Mouse (Mus musculus) G1E-ER4 (cell line): ENCODE measurements around the gene Fcmr. TPM values are rescaled to one million over a fixed set of nuclear protein-coding genes. Genes with fewer than 3 reads are reported as not detected.

Experiments
- GATA1 ChIP-seq: IDR thresholded peaks from one replicate; pipeline ENCODE4 v1.8.0; 2012; ENCODE audit warnings: low read length, inconsistent platforms
- polyA plus RNA-seq: library from polyadenylated mRNA; stranded (reverse); fragments of >175 nt; gene quantifications from 2 replicates; pipeline ENCODE4 v1.2.3, GENCODE M21; 2012

The Fcmr gene
- not detected in 2 replicates for polyA plus RNA-seq

DNA sequence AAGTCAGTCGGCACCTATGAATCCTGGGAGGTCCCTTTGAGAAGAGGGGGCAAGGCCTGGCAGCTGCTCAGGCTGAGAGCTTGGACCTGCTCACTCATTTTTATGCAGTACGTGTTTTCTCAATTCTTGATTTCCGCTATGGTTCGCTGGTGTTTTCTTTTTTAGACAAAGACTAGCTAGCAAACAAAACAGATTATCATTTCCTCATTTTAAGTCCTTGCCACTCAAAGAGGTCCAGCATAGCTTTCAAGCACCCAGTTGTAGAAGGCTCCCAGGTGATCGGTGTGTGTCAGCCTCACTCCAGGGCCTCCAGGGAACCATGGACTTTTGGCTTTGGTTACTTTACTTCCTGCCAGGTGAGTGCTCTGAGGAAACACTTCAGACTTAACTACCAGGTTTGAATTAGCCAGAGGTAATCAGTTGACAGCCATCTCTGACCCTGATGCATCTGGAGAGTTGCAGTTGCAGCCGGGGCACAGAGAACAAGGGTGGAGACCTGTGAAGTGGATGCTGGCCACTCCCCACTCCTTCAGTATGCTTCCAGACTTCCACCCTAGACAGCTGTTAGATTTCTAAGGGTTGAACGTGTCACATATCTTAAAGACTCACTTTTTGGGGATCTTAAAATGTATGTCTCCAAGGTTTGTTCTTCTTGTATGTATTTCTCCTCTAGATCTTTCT lies at the start of gene Fcmr:
Fcmr (plus strand) TSS at position 129 of the 681 bp plus-strand sequence.
- no peak for TF ChIP-seq GATA1

DNA sequence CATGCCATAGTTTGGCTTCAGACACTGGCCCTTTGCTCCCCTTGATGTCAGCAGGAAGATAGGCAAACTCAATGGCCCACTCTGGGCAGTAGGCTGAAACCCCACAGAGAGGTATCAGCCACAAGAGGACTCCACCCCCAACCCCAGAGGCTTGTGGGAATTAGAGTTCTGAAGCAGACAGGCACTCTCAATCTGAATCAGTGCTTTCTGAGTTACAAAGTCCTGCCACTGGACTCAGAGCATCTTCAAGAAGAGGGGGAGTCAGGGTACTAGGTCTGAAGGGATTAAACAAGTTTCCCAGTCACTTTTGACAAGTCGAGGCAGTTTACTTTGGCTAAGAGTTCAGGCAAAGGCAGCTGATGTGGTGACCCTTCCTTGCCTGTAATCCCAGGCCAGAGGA lies 45.7 kb upstream of the Fcmr start:
- TF ChIP-seq GATA1, result no peak

DNA sequence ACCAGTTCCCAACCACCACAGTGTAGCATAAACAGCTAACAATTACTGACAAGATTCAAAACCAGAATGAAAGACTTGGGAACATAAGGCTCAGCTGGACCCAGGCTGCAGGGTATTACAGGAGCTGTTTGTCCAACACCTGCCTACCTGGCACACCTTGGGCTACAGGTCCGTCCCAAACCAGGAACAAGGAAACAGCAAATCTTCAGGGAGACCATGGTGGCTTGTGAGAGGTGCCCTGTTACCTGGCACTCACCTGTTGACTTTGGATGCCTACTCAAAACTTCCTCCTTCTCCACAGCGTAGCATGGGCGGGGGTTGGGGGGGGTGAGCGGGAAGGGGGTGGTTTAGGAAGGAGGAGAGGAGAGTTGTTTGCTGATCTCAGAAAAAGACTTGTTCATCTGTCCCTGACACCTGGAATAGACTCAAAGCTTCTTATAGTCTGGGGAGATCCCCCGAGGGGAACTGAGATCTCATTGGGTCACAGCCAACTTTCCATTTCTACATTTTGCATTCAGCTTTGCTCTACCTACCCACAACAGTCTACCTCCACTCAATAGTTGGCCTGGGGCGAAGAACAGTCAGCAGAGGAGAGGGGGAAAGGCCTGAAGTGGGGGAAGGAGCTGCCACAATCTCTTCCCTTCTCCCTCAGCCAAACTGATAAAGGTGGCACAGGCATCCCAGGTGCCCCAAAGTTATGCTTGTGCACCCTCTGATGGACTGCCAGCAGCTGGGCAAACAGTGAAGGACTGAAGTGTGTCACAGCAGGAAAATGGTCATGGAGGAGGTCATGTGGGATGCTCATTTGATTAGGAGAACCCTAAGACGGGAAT lies 44.9 kb upstream of the Fcmr start:
- TF ChIP-seq GATA1, result no peak

DNA sequence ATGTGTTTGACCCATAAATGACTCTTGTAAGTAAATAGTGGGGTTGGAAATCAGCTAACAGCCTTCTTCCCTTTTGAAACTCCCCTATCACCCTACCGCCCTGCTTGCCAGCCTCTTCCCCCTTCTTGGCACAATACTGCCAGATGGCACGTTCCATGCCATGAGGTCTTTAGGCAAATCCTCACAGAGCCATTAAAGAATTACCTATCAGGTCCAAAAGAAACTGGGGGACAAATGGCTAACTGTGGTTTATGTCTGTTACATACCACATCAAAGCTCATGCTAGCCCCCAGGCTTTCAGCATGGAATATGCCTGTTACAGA lies 44.4 kb upstream of the Fcmr start:
- TF ChIP-seq GATA1, result no peak

DNA sequence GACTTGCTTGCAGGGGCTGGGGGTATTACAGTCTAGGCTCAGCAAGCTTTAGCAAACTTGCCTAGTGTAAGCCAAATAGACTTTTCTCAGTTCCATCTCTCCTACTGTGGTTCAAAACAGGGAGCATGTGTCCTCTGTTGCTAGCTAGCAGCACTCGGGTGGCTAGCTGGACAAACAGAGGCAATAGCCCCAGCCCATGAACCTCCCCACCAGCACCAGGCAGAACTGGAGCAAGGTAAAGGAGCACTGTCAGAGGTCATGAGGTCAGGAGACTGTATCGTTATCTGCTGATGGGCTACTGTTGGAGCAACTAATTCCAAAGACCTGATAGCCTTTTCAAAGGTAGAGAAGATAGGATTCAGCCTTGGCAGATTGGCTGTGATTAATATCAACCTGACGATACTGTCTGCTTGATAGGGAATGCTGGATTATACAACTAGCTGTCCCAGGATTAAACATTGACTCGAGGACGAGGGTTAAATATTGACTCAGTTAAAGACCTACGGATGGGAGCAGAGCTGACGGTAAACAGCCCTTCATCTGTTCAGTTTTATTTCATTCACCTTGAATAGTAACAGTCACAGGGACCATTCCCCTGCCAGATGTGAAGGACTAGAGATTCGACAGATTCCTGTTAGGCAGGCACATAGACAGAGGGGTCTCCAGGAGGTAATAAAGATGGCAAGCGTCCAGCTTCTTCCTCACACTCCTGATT lies 43.4 kb upstream of the Fcmr start:
- TF ChIP-seq GATA1, result no peak

DNA sequence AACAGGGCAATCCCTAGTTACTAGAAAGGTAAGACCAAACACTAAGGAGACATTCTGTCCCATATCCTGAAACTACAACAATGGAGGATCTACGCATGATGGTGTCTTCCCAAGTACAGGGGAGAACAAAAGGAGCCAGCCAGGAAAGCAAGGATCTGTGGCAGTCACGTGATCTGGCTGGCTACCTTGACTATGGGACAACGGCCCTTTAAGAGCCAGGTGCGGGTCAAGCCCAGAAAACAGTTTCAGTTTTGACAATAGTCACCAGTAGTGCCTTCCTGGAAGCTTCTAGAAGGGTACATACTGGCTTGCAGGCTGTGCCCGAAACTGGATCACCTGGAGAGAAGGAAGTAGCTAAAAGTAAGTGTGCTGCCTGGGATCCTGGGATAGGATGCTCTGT lies 39.0 kb upstream of the Fcmr start, which contains the start of gene Pigr:
Pigr (plus strand) TSS at position 237 of the 400 bp plus-strand sequence.
- TF ChIP-seq GATA1, result no peak

DNA sequence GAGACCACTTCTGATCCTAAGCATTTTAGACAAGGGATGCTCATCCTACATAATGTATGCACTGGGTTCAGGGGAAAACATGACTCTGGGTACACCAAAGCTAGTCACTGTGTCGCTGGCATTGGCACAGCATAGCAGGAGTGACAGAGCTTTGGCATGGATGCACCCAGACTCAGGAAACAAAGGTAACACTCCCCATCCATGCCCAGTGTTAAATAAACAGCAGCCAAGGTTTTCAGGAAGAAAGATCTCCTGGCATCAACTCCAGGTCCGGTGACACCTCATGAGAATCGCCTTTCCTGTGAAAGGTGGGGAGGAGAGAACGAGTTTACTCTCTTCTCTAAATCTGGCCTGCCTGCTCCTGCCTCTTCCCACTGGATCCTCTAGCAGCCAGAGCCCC lies 36.8 kb upstream of the Fcmr start:
- no peak for TF ChIP-seq GATA1

DNA sequence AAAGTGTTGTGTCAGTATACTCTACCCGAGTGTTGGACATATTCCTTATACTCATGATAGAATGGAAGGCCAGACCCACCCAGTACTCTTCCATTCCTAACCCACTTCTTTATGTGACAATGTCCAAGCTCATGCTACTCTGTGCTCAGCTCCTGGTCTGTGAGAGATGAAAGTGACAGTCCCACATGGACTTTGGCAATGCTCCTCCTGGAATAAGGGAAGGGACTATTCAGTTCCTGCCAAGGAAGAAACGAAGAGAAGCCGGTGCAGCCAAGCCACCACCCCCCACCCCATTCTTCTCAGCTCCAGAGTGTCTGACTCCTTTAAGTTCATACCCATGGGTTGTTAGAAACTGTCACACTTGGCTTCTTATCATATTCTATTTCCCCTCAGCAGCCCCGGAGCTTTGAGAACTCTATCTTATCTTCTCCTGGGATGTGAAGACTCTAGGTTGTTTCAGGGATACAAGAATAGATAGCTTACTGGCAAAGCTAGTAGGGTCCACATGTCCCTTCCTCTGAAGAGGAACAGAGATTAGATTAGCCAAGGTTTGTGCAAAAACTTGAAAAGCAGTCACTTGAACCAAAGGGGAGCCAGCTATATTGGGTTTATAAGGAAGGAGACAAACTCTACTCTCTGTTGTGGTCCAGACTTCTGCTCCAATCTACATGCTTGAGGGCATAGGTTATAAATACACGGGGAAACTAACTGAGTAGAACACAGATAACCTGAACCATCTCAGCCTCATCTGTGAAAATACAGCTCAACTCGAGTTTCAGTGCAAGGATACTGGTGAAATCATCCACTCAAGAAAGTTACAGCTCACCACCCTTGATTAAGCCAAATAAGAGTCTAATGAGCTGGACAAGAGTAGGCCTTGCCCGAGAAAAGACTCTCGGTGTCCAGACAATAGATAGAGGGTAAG lies 35.3 kb upstream of the Fcmr start:
- no peak for TF ChIP-seq GATA1

DNA sequence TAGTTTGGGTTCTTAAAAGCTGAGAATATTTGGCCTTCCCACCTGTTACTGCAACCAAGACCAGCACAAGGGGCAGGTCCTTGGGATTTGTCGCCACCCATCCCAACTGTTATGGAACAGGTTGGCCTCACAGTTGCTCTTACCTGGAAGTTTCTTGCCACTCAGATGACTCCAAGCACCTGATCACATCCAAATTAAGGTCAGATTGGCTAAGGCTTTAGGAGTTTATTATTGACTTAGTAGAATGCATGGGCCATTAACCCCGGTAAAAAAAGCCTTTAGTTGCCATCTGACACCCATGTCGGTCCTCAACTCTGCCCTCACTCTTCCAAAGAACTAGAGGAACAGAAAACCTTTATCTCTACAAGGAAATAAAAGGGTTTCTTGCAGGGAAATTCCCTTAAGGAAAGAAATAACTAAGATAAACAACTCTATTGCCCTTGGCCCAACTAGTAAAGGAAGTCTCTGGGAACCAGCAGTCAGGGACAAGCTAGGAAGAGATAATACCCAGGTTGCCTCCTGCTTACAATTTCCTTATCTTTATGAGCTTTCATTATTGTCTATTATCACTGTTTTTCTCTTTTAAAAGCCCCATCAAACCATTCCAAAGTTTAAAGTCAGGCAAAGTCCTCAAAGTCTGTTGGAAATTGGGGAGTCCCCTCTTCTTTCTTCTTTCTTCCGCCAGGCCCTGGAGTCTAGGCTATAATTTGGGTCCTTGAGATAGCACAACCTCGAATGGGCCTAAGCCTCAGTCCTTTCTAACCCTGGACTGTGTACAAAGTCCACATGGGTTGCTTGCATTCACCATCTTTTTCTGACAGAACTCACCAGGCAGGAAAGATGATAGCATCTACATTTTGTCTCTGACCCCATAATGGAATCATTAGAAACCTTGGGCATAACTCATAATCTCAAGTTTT lies 33.0 kb upstream of the Fcmr start:
- TF ChIP-seq GATA1, result no peak

DNA sequence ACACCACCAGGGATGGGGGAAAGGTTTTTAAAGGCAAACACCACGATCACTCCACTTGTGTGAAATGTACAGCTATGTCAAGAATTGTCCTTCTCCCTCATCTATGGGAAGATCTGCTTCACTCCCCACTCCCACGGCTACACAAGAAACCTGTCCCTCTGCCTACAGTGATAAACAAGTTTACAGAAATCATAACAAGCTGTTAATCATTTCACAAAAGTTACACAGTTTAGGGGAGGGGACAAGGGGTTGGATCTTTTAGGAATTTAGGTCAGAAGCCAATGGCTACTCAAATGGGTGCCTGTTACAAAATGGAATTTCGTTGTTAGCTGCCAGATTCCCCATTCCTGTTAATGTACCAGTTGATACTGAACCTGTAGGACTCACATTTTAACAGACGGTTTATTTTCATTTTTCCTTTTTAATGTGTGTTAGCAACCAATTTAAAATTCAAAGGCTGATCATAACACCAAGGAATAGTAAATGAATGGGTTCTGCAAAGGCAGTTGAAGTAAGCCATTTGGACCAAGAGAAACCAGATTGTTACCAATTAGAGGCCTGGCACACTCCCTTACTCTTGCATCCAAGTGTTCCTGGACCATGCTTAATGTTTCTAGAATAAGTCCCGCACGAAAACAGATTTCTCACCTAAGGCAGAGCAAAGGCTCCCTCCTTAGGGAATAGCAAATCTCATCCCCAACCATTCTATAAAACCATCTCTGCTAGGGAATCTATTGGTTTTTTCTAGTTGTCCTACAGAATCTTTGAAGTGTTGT lies 30.1 kb upstream of the Fcmr start:
- TF ChIP-seq GATA1, result no peak

DNA sequence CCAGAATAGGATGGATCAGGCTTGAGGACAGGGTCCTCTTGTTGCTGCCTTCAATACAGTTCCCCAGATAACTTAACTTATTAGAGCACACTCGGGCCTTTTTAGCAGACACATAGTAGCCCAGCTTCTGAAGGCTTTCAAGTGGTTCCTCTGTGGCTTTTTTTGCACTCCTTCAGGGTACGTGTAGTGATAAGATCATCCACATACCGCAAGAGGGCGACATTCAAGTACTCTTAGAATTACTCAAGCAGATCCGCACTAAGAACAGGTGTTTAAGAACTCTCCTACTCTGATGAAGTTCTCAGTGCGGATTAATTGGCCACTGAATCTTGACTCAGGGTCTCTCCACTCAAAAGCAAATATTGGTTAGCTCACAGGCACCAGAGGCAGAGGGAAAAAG lies 27.2 kb upstream of the Fcmr start:
- TF ChIP-seq GATA1, result no peak

DNA sequence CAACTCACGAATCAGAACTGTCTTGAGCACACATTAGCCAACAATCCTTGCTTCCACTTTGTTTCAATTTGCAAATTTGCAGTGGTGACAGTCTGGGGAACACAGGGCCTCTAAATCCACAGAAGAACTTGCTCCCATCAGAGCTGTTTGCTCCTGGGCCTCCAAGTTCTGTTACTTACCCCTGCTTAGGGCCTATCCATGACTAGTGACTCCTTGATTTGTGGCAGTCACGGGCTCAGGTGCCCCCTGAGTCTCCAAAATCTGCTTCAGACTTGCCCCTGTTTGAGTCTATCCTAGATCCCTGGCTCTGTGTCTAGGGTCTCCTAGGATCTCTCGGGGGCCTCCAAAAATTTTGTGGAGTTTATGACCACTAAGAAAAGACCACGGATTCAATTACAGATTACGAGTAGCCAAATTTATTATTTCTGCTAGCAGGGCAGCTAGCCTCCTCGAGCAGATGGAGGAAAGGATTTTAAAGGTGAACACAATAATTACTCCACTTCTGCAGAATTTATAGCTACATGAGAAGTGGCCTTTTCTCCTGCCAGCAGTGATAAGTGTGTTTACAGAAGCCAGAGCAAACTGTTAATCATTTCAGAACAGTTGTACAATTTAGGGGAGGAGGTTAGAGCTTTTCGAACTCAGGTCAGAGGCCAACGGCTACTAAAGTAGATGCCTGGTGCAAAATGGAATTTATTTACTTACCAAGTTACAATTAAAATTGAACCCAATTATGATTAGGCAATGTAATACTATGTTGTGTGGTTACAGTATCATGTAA lies 24.7 kb upstream of the Fcmr start:
- no peak for TF ChIP-seq GATA1

DNA sequence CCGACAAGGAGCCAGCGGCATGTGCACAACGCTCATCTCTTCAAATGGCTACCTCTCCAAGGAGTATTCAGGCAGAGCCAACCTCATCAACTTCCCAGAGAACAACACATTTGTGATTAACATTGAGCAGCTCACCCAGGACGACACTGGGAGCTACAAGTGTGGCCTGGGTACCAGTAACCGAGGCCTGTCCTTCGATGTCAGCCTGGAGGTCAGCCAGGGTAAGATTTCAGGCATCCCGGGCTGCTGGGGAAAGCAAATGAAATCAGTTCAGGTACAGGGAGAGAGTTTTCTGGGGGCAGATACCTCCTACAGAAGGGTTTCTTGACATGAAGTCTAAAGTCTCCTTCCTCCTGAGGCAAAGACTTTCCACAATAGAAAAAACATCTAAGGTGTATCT lies 23.8 kb upstream of the Fcmr start:
- no peak for TF ChIP-seq GATA1
